Mouse (Mus musculus) heart, adult 2 months (tissue): ENCODE measurements at regions not wholly inside any gene's neighbourhood (a gene's known extent, or its start where the extent isn't known, plus 50 kb on each side); places are given as distances from the start of the nearest gene placed in this dataset.
A peak's percentile ranks its signal among the peaks of the same experiment; 100 is the strongest.

Experiments
- DNase-seq, 2 experiments: peaks; one replicate each; pipeline ENCODE4 v3.0.0; 2021
- H3K27ac ChIP-seq: fragments of 200-600 bp; 2 replicates; pipeline ENCODE4 v1.8.1; 2022
- H3K27me3 ChIP-seq: fragments of 200-500 bp; 2 replicates; pipeline ENCODE4 v1.6.1; 2012; ENCODE audit warnings: mild to moderate bottlenecking, low read length, inconsistent platforms, mixed read lengths; ENCODE audit not compliant: control insufficient read depth, insufficient read depth
- H3K36me3 ChIP-seq: fragments of 200-500 bp; 2 replicates; pipeline ENCODE4 v1.6.1; 2012; ENCODE audit warnings: low read length, inconsistent platforms; ENCODE audit not compliant: control insufficient read depth, insufficient read depth
- H3K4me1 ChIP-seq: fragments of 200-500 bp; 2 replicates; pipeline ENCODE4 v1.6.1; 2011; ENCODE audit warnings: low read length; ENCODE audit not compliant: control insufficient read depth, insufficient read depth
- H3K4me3 ChIP-seq: fragments of 200-600 bp; 2 replicates; pipeline ENCODE4 v1.8.1; 2022
- H3K79me2 ChIP-seq: fragments of 200-500 bp; replicated peaks from 2 replicates; pipeline ENCODE4 v1.6.1; 2012; ENCODE audit warnings: mild to moderate bottlenecking, inconsistent platforms, low read length, moderate library complexity, mixed read lengths; ENCODE audit not compliant: control insufficient read depth, insufficient read depth
- H3K9ac ChIP-seq: fragments of 200-500 bp; 2 replicates; pipeline ENCODE4 v1.6.1; 2012; ENCODE audit warnings: low read depth, mild to moderate bottlenecking, control low read depth, inconsistent platforms, low read length, mixed read lengths
- CTCF ChIP-seq: fragments of 200-600 bp; IDR thresholded peaks from 2 replicates; pipeline ENCODE4 v1.8.1; 2022; ENCODE audit warnings: antibody characterized with exemption, mild to moderate bottlenecking, moderate library complexity
- EP300 ChIP-seq: fragments of 200-500 bp; IDR thresholded peaks from 2 replicates; pipeline ENCODE4 v1.6.1; 2011; ENCODE audit warnings: low read depth, low read length, control low read depth; ENCODE audit not compliant: insufficient read depth
- POLR2A ChIP-seq: fragments of 200-500 bp; IDR thresholded peaks from 2 replicates; pipeline ENCODE4 v1.6.1; 2011; ENCODE audit warnings: mild to moderate bottlenecking, low read depth, low read length, control low read depth; ENCODE audit not compliant: insufficient read depth
- WGBS: fragments of 180-500 bp; shearing (Covaris S2); methylation state at CpG from one replicate; pipeline ENCODE4 v1.1.7; 2018; 5-methylcytosine and 5-hydroxymethylcytosine counted together
- intact Hi-C: fragments of 180-260 bp; cut with DNase I; formaldehyde crosslinking; loops from one replicate; pipeline ENCODE4 v1.15.1; 2025

GRCm38 (mm10) chr5:64022633-64023323 is 54.1 kb upstream of the Rell1 start:
- no peak overlapping the region for H3K27ac ChIP-seq
- TF ChIP-seq EP300 (no peak), POLR2A (no peak), CTCF (no peak)
- no peaks in the 10 kb centered on the region for H3K4me1 ChIP-seq
- intact Hi-C loops: no loop called here
- no peaks in the 10 kb centered on the region for H3K27me3 ChIP-seq
- H3K9ac ChIP-seq: no peak overlapping the region
- no peak overlapping the region for H3K4me3 ChIP-seq
- H3K36me3 ChIP-seq: no peaks in the 10 kb centered on the region
- 68% methylated on average over 18 of the region's 18 CpGs for WGBS
- no peak for DNase-seq
- no peaks in the 10 kb centered on the region for H3K79me2 ChIP-seq

GRCm38 (mm10) chr5:64023324-64023650 is 54.6 kb upstream of the Rell1 start:
- H3K36me3 ChIP-seq: no peaks in the 10 kb centered on the region
- no peaks in the 10 kb centered on the region for H3K4me1 ChIP-seq
- no peak for TF ChIP-seq CTCF
- no peak for TF ChIP-seq POLR2A
- no peak for TF ChIP-seq EP300
- DNase-seq: no peak
- no peak overlapping the region for H3K27ac ChIP-seq
- no peak overlapping the region for H3K9ac ChIP-seq
- intact Hi-C loops: no loop called here
- H3K4me3 ChIP-seq: no peak overlapping the region
- H3K79me2 ChIP-seq: no peaks in the 10 kb centered on the region
- H3K27me3 ChIP-seq: no peaks in the 10 kb centered on the region

- peak in 1 of 2 experiments; percentile 30 for DNase-seq
- H3K4me3 ChIP-seq: no peak overlapping the region
- H3K4me1 ChIP-seq: no peaks in the 10 kb centered on the region
- WGBS: 76% methylated on average over 8 of the region's 8 CpGs
- H3K9ac ChIP-seq: no peak overlapping the region
- H3K36me3 ChIP-seq: no peaks in the 10 kb centered on the region
- no peaks in the 10 kb centered on the region for H3K79me2 ChIP-seq
- no peak overlapping the region for H3K27ac ChIP-seq
- intact Hi-C loops: no loop called here
- H3K27me3 ChIP-seq: no peaks in the 10 kb centered on the region
- TF ChIP-seq POLR2A (no peak), CTCF (no peak), EP300 (no peak)
Observed at GRCm38 (mm10) chr5:64024420-64024819, 55.7 kb upstream of the Rell1 start.

GRCm38 (mm10) chr5:64027733-64028132 is 59.0 kb upstream of the Rell1 start:
- Histone ChIP-seq H3K9ac (no peak overlapping the region), H3K4me3 (no peak overlapping the region), H3K27ac (no peak overlapping the region), H3K27me3 (no peaks in the 10 kb centered on the region), H3K4me1 (no peaks in the 10 kb centered on the region), H3K36me3 (no peaks in the 10 kb centered on the region), H3K79me2 (no peaks in the 10 kb centered on the region)
- WGBS: 84% methylated on average over 5 of the region's 5 CpGs
- intact Hi-C loops: no loop called here
- no peak for TF ChIP-seq EP300
- no peak for TF ChIP-seq POLR2A
- no peak for TF ChIP-seq CTCF
- DNase-seq: no peak

GRCm38 (mm10) chr5:64029622-64030145 is 61.0 kb upstream of the Rell1 start:
- Histone ChIP-seq H3K9ac (no peak overlapping the region), H3K79me2 (no peaks in the 10 kb centered on the region), H3K27ac (peak overlapping the region; percentile 65), H3K4me3 (no peak overlapping the region), H3K36me3 (no peaks in the 10 kb centered on the region), H3K4me1 (no peaks in the 10 kb centered on the region), H3K27me3 (no peaks in the 10 kb centered on the region)
- TF ChIP-seq EP300 (no peak), POLR2A (no peak), CTCF (no peak)
- intact Hi-C loops: no loop called here
- DNase-seq: peak; percentile 32 to 51
- 39% methylated on average over 7 of the region's 7 CpGs for WGBS

GRCm38 (mm10) chr5:64030281-64030960 is 61.7 kb upstream of the Rell1 start:
- Histone ChIP-seq H3K27me3 (no peaks in the 10 kb centered on the region), H3K4me3 (no peak overlapping the region), H3K79me2 (no peaks in the 10 kb centered on the region), H3K4me1 (no peaks in the 10 kb centered on the region), H3K27ac (peak overlapping the region; percentile 65), H3K36me3 (no peaks in the 10 kb centered on the region), H3K9ac (no peak overlapping the region)
- intact Hi-C loops: no loop called here
- peak; percentile 29 for TF ChIP-seq CTCF
- no peak for TF ChIP-seq EP300
- no peak for TF ChIP-seq POLR2A
- 84% methylated on average over 7 of the region's 8 CpGs for WGBS
- DNase-seq: peak in 1 of 2 experiments; percentile 32
